Mouse (Mus musculus) limb, embryonic 14.5 days (tissue): ENCODE measurements around the gene Nr1i3. TPM values are rescaled to one million over a fixed set of nuclear protein-coding genes. Genes with fewer than 3 reads are reported as not detected.
"Not testable (repeated sequence)": the region's sequence is repeated elsewhere in the genome, so short reads cannot be mapped to it uniquely, and the experiment has no call there.

Experiments
- ATAC-seq: fragments of 200-750 bp; cut with Nextera tagmentation; 2 replicates; pipeline ENCODE4 v1.8.0; 2017; ENCODE audit warnings: low read depth, moderate number of reproducible peaks, moderate TSS enrichment; ENCODE audit not compliant: low FRiP score
- DNase-seq: peaks from one replicate; pipeline ENCODE4 v3.0.0-alpha.2; 2015; ENCODE audit warnings: low spot score
- H3K27ac ChIP-seq: fragments of 300-500 bp; sonication (generic); replicated peaks from 2 replicates; pipeline ENCODE4 v1.5.1; 2014; ENCODE audit warnings: low read depth, mild to moderate bottlenecking, low read length, moderate library complexity, mixed read lengths
- H3K27me3 ChIP-seq: fragments of 300-500 bp; sonication (generic); 2 replicates; pipeline ENCODE4 v1.6.1; 2014; ENCODE audit warnings: low read length, mixed read lengths; ENCODE audit not compliant: control insufficient read depth, insufficient read depth
- H3K36me3 ChIP-seq: fragments of 300-500 bp; sonication (generic); 2 replicates; pipeline ENCODE4 v1.6.1; 2014; ENCODE audit warnings: mild to moderate bottlenecking, low read length, moderate library complexity, mixed read lengths; ENCODE audit not compliant: control insufficient read depth, insufficient read depth
- H3K4me1 ChIP-seq: fragments of 300-500 bp; sonication (generic); 2 replicates; pipeline ENCODE4 v1.6.1; 2014; ENCODE audit warnings: antibody characterized with exemption, low read length, mixed read lengths; ENCODE audit not compliant: control insufficient read depth, insufficient read depth
- H3K4me2 ChIP-seq: fragments of 300-500 bp; sonication (generic); replicated peaks from 2 replicates; pipeline ENCODE4 v1.6.1; 2014; ENCODE audit warnings: low read depth, mild to moderate bottlenecking, low read length, moderate library complexity; ENCODE audit not compliant: severe bottlenecking
- H3K4me3 ChIP-seq: fragments of 300-500 bp; sonication (generic); replicated peaks from 2 replicates; pipeline ENCODE4 v1.5.1; 2014; ENCODE audit warnings: low read length
- H3K9ac ChIP-seq: fragments of 300-500 bp; sonication (generic); 2 replicates; pipeline ENCODE4 v1.6.1; 2014; ENCODE audit warnings: mild to moderate bottlenecking, low read depth, low read length, moderate library complexity; ENCODE audit not compliant: severe bottlenecking
- H3K9me3 ChIP-seq: fragments of 300-500 bp; sonication (generic); 2 replicates; pipeline ENCODE4 v1.6.1; 2016; ENCODE audit warnings: low read length; ENCODE audit not compliant: control insufficient read depth
- POLR2A ChIP-seq: fragments of 200-500 bp; IDR thresholded peaks from 2 replicates; pipeline ENCODE4 v1.8.0; 2012; ENCODE audit warnings: inconsistent platforms, mild to moderate bottlenecking, moderate library complexity, borderline replicate concordance; ENCODE audit not compliant: insufficient read depth, insufficient read length; ENCODE audit errors: extremely low read depth
- WGBS: fragments of 180-500 bp; shearing (Covaris S2); extraction: QIAGEN DNeasy Blood & Tissue Kit; methylation state at CpG from one replicate; pipeline ENCODE4 v1.1.7; 2014; 5-methylcytosine and 5-hydroxymethylcytosine counted together
- polyA plus RNA-seq, 2 experiments: library from polyadenylated mRNA; depleted of rRNA in 1 of 2; stranded (reverse) in 1 of 2; unstranded in 1 of 2; fragments of >200 nt; fragmentation: Nextera tagmentation in 1 of 2; extraction: Ambion mirVana in 1 of 2; gene quantifications; 2 replicates each; pipeline versions ENCODE4 v1.2.1 to v1.2.3; 2012 to 2014

Nr1i3 gene
- polyA plus RNA-seq, 2 experiments = 0.06 to 0.32 TPM

DNA sequence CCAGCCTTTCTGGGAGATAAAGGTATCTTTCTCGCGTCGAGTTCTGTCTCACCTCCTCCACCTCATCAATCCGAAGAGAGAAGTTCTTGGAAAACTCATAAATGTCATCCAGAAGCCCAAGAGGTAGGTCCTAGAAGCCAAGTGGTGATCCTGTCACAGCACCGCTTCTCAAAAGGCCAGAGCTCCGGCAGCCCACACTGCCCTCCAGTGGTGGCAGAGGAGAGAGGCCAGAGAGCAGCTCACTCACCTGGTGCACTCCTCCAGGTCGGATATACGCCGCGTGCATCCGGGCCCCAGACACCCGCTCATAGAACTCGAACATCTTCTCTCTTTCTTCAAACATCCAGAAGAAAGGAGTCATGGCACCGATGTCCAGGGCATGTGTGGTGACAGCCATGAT, 24.7 kb downstream of the Nr1i3 start:
- no peak overlapping the region for H3K4me2 ChIP-seq
- peaks cover 97% of the 10 kb centered on the region for H3K36me3 ChIP-seq
- no peak for ATAC-seq
- H3K4me3 ChIP-seq = no peak overlapping the region
- H3K9me3 ChIP-seq = no peaks in the 10 kb centered on the region
- H3K9ac ChIP-seq = no peak overlapping the region
- H3K27me3 ChIP-seq = no peaks in the 10 kb centered on the region
- 68% methylated on average over 14 of the region's 14 CpGs for WGBS
- TF ChIP-seq POLR2A = no peak
- H3K4me1 ChIP-seq = no peaks in the 10 kb centered on the region
- peak; percentile 30 for DNase-seq
- no peak overlapping the region for H3K27ac ChIP-seq

DNA sequence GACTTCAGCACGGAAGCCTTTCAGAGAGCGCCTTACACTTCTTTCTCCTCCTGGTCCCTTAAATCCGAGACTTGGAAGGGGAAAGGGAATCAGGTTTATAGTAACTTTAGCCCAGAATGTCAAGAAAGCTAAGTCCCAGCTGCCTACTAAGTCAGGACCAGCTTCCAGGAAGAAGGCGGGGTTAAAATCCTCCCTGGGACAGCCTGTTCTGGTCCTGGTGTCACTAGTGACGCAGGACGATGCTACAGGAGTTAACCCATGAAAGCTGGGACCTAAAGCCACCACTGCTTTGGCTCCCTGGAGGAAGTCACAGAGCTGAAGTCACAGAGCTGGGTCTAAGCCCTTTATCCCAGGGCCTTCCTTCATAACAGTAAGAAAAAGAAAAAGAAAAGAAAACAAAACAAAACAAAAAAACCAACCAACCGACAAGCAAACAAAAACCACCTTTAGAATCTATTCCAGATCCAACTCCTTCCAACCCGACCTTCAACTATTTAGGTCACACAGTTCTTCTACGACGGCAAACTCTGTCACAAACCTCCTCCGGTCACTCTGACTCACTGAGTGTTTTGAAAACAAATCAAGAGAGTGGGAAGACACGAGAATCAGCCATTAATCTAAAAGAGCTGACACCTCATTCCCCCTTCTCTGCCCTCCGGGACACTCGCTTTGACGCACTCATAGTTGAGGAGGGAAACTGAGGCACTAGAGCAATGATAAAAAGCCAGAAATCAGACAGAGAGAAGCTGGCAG, 26.4 kb downstream of the Nr1i3 start:
- WGBS = 81% methylated on average over 15 of the region's 15 CpGs
- Histone ChIP-seq H3K4me1 (no peaks in the 10 kb centered on the region), H3K27me3 (no peaks in the 10 kb centered on the region), H3K4me3 (no peak overlapping the region), H3K36me3 (peaks cover 94% of the 10 kb centered on the region), H3K4me2 (no peak overlapping the region), H3K27ac (no peak overlapping the region), H3K9ac (no peak overlapping the region), H3K9me3 (no peaks in the 10 kb centered on the region)
- TF ChIP-seq POLR2A = no peak
- DNase-seq (no peak), ATAC-seq (no peak)

DNA sequence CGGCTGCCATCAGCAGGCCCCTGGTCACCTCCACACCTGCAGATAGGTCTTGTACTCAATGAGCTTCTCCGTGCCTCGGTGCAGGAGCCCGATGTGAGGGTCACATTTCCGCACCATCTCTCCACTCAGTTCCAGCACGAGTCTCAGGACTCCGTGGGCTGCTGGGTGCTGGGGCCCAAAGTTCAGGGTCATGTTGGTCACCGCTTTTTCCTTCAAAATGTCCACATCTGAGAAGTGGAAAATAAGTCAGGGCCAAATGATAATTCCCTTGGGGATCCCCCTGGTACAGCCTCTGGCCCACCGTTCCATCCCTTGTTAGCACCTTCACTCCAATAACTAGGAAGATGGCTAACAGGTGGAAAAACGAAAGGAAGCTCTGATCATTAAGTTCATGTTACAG, 27.1 kb downstream of the Nr1i3 start:
- no peak for ATAC-seq
- H3K4me1 ChIP-seq = peaks cover under 1% of the 10 kb centered on the region; the same call in 1 of the 2 replicates
- peaks cover 91% of the 10 kb centered on the region for H3K36me3 ChIP-seq
- TF ChIP-seq POLR2A = no peak
- no peak overlapping the region for H3K4me2 ChIP-seq
- no peak for DNase-seq
- H3K4me3 ChIP-seq = no peak overlapping the region
- 91% methylated on average over 10 of the region's 10 CpGs for WGBS
- H3K9me3 ChIP-seq = no peaks in the 10 kb centered on the region
- no peak overlapping the region for H3K27ac ChIP-seq
- no peaks in the 10 kb centered on the region for H3K27me3 ChIP-seq
- H3K9ac ChIP-seq = no peak overlapping the region

DNA sequence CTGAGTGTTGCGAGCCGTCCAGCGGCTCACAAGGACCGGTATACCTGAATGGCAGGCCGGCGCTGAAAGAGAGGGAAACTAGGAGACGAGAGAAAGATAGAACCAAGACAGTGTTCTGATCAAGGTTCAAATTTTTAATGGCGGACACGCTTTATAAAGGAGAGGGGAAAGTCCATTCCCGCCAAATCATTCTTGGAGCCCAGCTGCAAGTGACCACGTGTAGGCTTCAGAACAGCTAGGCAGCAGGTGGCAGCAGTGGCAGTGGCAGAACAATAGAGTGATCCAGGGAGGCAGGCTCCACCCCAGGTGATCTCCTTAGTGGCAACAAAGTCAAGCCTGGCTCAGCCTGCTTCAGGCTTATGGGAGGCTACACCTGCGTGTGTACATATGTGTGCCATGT, 28.2 kb downstream of the Nr1i3 start:
- H3K4me3 ChIP-seq, ATAC-seq, H3K9ac ChIP-seq, H3K9me3 ChIP-seq, H3K4me1 ChIP-seq, DNase-seq, H3K27ac ChIP-seq, H3K4me2 ChIP-seq, H3K27me3 ChIP-seq: not testable (repeated sequence)
- H3K36me3 ChIP-seq = peaks cover 81% of the 10 kb centered on the region
- WGBS = 86% methylated on average over 12 of the region's 12 CpGs

DNA sequence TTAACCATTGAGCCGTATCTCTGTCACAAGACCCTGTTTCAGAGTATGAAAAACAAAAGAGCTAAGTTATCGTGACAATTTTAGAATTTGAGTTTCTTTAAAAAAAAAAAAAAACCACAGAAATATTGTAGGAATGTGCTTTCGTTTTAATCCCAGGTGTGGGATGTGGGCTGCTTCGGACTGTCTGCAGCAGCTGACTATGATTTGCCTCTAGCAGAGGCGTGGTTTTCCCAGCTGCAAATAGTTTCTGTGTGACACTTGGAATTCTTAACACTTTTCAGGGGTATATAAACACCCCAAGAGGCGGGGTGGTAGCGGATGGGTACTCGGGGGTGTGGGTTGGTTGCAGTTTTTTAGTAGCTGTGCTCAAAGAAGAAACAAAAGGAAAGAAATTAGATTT, 31.6 kb downstream of the Nr1i3 start:
- peaks cover 25% of the 10 kb centered on the region for H3K4me1 ChIP-seq

More for the DNA sequence above, 31.6 kb downstream of the Nr1i3 start:
- Histone ChIP-seq H3K27ac (no peak overlapping the region), H3K36me3 (peaks cover 49% of the 10 kb centered on the region), H3K4me2 (no peak overlapping the region; the same call in 1 of the 2 replicates), H3K9me3 (no peaks in the 10 kb centered on the region), H3K27me3 (no peaks in the 10 kb centered on the region), H3K4me3 (no peak overlapping the region), H3K9ac (no peak overlapping the region)
- WGBS = 70% methylated on average over 8 of the region's 8 CpGs
- TF ChIP-seq POLR2A = no peak
- DNase-seq (no peak), ATAC-seq (no peak)
